Mouse (Mus musculus) thymus, adult 2 months (tissue): ENCODE results near the gene Dusp22.

ENCODE experiments used
- CTCF ChIP-seq: fragments of 200-500 bp; IDR thresholded peaks from 2 replicates; pipeline ENCODE4 v1.5.1; 2012; ENCODE audit warnings: mild to moderate bottlenecking, control low read depth, low read length, moderate library complexity, borderline replicate concordance; ENCODE audit not compliant: control insufficient read depth, poor library complexity, insufficient read depth; ENCODE audit errors: extremely low read depth
- POLR2A ChIP-seq: fragments of 200-500 bp; IDR thresholded peaks from 2 replicates; pipeline ENCODE4 v1.6.1; 2012; ENCODE audit warnings: mild to moderate bottlenecking, low read length, control low read depth, moderate library complexity; ENCODE audit not compliant: control insufficient read depth, poor library complexity, insufficient read depth; ENCODE audit errors: extremely low read depth

DNA sequence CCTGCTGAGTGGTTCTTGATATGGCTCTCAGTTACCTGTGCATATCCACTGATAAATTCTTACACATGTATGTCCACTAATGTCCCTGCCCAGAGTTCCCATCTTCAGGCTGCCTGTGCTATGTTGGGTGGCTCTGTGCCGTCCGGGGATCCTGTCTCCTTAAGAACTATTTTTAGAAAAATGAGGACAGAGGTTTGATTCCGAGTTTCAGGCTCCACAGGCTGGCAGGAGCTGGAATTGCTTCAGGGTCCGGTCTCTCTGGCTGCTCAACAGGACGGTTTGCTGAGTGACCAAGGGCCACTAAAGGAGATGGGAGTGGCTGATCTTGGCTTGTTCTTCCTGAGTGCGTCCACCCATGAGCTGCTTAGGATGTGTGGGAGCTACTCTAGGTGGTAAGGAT is 69.4 kb downstream of the Dusp22 start:
- no peak for TF ChIP-seq CTCF
- no peak for TF ChIP-seq POLR2A
